Mouse (Mus musculus): Measurements from ENCODE around the gene Tbc1d22a. TPM values are rescaled to one million over a fixed set of nuclear protein-coding genes. Genes with fewer than 3 reads are reported as not detected.

The Tbc1d22a gene
- polyA plus RNA-seq, 1 experiment: not detected

DNA sequence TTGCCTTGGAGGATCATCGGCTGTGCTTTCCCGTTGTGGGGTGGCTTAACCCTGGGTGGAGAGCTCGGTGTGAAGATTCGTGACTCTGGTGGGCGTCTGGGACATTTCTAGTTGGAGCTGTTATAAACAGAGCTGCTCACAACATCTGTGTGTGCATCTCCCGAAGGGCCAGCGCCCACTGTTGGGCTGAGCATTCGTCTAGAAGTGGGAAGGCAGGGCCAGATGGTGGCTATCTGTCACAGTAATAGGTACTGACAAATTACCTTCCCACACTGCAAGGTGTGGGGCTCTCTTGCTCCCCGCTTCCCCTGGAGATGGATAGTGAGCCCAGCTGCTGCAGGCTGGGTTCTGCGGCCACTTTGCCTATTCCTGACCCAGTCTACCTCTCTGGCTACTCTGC, 289.2 kb downstream of the Tbc1d22a start:
- no peak for TF ChIP-seq CTCF (IDR thresholded peaks at IDR 0.05; ENCODE audit: insufficient read depth, low read depth, low read length)
- Histone ChIP-seq H3K4me1 (ENCODE audit: control insufficient read depth, insufficient read depth, low read length) (no peaks in the 10 kb centered on the region; the same call in 1 of the 2 replicates), H3K27ac (ENCODE audit: insufficient read depth, low read depth, low read length) (no peak overlapping the region), H3K4me3 (ENCODE audit: insufficient read depth, low read depth, low read length) (no peak overlapping the region)
- 85% methylated on average over 10 of the region's 10 CpGs for WGBS

DNA sequence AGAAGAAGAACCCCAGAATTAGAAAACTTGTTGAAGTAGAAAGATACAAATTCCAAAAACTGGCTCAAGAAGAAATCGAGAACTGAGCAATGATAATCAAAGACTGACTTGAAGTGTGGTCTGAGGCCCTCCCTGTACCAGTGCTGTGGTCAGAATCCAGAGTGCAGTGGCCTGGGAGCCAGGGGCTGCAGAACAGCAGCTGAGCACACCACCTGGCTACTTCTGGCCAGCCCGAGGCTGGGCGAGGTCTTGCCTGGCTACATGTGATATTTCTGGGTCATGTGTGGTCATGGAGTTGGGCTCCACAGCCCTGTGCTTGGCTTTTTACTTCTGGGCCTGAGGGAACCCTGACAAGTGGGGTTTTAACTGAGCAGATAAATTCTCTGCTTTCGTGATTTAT, 292.4 kb downstream of the Tbc1d22a start:
- H3K27ac ChIP-seq (ENCODE audit: insufficient read depth, low read depth, low read length): no peak overlapping the region
- TF ChIP-seq CTCF (IDR thresholded peaks at IDR 0.05; ENCODE audit: insufficient read depth, low read depth, low read length) (no peak), POLR2A (IDR thresholded peaks at IDR 0.05; ENCODE audit: insufficient read depth, low read depth, low read length) (no peak)
- peaks cover 4% of the 10 kb centered on the region; the same call in 1 of the 2 replicates for H3K4me1 ChIP-seq (ENCODE audit: control insufficient read depth, insufficient read depth, low read length)
- H3K4me3 ChIP-seq (ENCODE audit: insufficient read depth, low read depth, low read length): no peak overlapping the region
- 81% methylated on average over 4 of the region's 4 CpGs for WGBS

DNA sequence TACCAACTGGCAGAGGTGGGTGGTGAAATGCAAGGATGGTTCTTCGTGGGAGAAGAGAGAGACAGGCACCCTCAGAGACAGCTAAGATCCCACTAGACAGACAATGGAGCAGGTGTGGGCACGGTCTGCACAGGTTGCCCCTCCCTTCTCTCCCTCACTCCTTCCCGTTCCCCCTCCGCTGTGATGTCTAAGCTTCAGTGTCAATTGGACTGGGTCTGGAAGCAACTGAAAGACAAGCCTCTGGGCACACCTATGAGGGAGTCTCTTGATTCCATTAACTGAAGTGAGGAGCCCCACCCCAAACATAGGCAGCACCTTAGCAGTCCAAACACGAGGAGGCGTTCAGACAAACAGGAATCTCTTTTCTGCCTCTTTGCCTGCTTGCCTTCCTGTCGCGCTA, 293.3 kb downstream of the Tbc1d22a start:
- H3K4me1 ChIP-seq (ENCODE audit: control insufficient read depth, insufficient read depth, low read length): peaks cover 4% of the 10 kb centered on the region; the same call in 1 of the 2 replicates
- WGBS: 89% methylated on average over 8 of the region's 8 CpGs
- TF ChIP-seq CTCF (IDR thresholded peaks at IDR 0.05; ENCODE audit: insufficient read depth, low read depth, low read length) (no peak), POLR2A (IDR thresholded peaks at IDR 0.05; ENCODE audit: insufficient read depth, low read depth, low read length) (no peak)
- no peak overlapping the region for H3K27ac ChIP-seq (ENCODE audit: insufficient read depth, low read depth, low read length)
- H3K4me3 ChIP-seq (ENCODE audit: insufficient read depth, low read depth, low read length): no peak overlapping the region

DNA sequence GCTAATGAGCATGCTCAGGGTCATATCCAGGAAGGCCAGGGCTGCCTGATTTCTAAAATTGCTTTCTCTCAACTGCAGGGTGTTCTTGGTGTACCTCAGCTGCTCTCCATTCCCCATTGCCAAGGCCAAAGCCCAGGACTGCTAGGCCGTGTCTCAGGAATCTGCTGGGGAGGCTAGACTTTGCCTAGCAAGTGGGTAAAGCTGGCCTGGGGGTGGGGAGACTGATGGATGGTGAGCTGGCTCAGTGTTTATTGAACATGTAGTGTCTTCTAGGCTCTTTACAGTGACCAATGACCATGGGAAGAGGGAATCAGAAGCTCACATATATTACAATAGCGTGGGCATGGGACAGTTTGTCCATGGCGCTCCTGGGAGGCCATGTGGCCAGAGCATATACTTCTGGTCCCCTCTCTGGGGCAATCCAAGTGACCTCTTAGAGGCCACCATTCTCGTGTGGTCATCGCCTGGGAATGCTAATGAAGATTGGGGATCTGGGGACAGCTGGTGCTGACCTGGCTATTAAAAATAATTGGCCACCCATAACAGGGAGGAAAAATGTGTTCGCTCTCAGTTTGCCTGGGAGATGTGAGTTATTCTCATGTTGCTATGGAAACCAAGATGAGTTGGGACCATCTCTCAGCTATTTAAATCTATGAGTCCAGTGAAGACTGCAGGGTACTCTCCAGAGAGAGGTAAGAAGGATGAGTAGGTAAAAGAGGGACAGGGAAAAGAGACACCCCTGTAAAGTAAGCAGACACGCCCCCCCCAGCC, 294.3 kb downstream of the Tbc1d22a start:
- no peak overlapping the region for H3K27ac ChIP-seq (ENCODE audit: insufficient read depth, low read depth, low read length)
- no peak overlapping the region for H3K4me3 ChIP-seq (ENCODE audit: insufficient read depth, low read depth, low read length)
- H3K4me1 ChIP-seq (ENCODE audit: control insufficient read depth, insufficient read depth, low read length): peaks cover 4% of the 10 kb centered on the region; the same call in 1 of the 2 replicates
- TF ChIP-seq POLR2A (IDR thresholded peaks at IDR 0.05; ENCODE audit: insufficient read depth, low read depth, low read length) (no peak), CTCF (IDR thresholded peaks at IDR 0.05; ENCODE audit: insufficient read depth, low read depth, low read length) (no peak)
- WGBS: 80% methylated on average over 7 of the region's 7 CpGs

DNA sequence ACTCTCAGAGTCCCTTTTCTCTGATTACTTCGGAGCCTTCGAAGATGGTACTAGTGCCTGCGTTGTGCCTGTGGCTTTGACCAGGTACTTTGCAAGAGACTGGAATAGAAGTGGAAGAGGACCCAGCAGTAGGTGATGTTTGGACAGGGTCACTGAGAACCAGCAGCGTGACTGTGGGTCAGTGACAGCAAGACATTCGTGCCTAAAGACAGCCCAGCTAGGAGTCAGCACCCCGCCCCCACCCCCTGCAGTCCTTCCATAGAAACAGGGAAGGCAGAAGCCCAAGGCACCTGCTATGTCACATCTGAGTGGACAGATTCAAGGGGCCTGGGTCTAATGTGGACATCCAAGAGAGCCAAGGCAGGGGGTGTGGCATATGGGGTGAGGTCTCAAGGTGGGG, 295.3 kb downstream of the Tbc1d22a start:
- Histone ChIP-seq H3K4me1 (ENCODE audit: control insufficient read depth, insufficient read depth, low read length) (peaks cover 4% of the 10 kb centered on the region; the same call in 1 of the 2 replicates), H3K27ac (ENCODE audit: insufficient read depth, low read depth, low read length) (no peak overlapping the region), H3K4me3 (ENCODE audit: insufficient read depth, low read depth, low read length) (no peak overlapping the region)
- TF ChIP-seq CTCF (IDR thresholded peaks at IDR 0.05; ENCODE audit: insufficient read depth, low read depth, low read length) (no peak), POLR2A (IDR thresholded peaks at IDR 0.05; ENCODE audit: insufficient read depth, low read depth, low read length) (no peak)
- 88% methylated on average over 6 of the region's 6 CpGs for WGBS

DNA sequence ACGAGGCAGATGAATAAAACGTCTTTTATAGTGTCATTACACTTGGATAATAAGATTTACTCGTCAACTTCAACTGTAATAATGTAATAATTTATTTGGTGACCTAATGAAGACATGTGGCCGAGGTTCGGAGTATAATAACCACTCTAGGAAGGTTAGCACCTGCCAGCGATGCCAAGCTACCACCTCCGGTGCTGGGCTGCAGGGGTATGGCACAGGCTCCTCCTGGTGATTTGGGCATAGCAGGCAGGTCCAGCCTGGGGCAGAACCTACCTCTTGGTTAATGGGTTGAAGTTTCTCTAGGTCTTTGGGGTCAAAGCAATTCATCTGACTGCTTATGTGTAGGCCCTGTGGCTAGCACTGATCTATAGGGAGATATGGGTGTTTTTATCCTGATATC, 296.9 kb downstream of the Tbc1d22a start:
- no peak overlapping the region for H3K4me3 ChIP-seq (ENCODE audit: insufficient read depth, low read depth, low read length)
- TF ChIP-seq CTCF (IDR thresholded peaks at IDR 0.05; ENCODE audit: insufficient read depth, low read depth, low read length): no peak
- TF ChIP-seq POLR2A (IDR thresholded peaks at IDR 0.05; ENCODE audit: insufficient read depth, low read depth, low read length): no peak
- 91% methylated on average over 7 of the region's 7 CpGs for WGBS
- H3K4me1 ChIP-seq (ENCODE audit: control insufficient read depth, insufficient read depth, low read length): peaks cover 4% of the 10 kb centered on the region; the same call in 1 of the 2 replicates
- H3K27ac ChIP-seq (ENCODE audit: insufficient read depth, low read depth, low read length): no peak overlapping the region

DNA sequence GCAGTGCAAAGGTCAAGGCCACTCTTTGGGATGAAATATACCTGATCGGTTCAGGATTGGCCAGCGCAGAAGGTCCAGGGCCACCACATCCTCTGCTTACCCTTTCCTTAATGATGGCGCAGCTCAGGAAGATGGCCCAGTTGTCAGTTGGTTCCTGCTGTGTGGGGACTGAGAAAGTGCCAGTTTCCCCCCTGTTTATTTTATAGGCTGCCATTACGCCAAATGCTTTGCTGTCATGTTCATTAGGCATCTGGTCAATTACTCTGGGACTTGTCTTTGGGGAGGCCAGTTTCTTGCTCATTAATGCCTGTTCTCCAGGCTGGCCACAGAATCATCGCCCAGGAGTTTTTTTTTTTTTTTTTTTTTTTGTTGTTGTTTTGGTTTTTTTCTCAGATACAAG, 299.1 kb downstream of the Tbc1d22a start:
- Histone ChIP-seq H3K4me3 (ENCODE audit: insufficient read depth, low read depth, low read length) (no peak overlapping the region), H3K27ac (ENCODE audit: insufficient read depth, low read depth, low read length) (no peak overlapping the region), H3K4me1 (ENCODE audit: control insufficient read depth, insufficient read depth, low read length) (peaks cover 4% of the 10 kb centered on the region; the same call in 1 of the 2 replicates)
- no peak for TF ChIP-seq POLR2A (IDR thresholded peaks at IDR 0.05; ENCODE audit: insufficient read depth, low read depth, low read length)
- no peak for TF ChIP-seq CTCF (IDR thresholded peaks at IDR 0.05; ENCODE audit: insufficient read depth, low read depth, low read length)
- WGBS: 88% methylated on average over 5 of the region's 5 CpGs

DNA sequence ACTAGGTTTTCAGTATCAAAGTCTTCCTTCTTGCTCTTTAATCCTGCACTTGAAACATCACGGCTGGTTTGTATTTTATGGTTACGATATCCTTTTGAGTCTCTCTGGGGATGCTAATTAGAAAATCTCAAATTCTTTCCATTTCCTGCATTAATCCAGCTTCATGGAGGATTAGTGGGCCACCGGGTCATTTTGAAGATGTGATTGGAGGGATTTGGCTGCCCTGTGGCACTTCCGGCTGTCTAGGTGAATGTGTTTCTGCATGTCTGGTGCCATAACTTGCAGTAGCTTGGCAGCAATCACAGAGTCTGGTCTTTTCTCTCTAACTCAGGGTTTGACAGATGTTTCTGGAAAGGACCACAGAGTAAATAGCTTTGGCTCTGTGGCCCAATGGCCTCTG, 305.9 kb downstream of the Tbc1d22a start:
- Histone ChIP-seq H3K27ac (ENCODE audit: insufficient read depth, low read depth, low read length) (no peak overlapping the region), H3K4me1 (ENCODE audit: control insufficient read depth, insufficient read depth, low read length) (no peaks in the 10 kb centered on the region), H3K4me3 (ENCODE audit: insufficient read depth, low read depth, low read length) (no peak overlapping the region)
- TF ChIP-seq POLR2A (IDR thresholded peaks at IDR 0.05; ENCODE audit: insufficient read depth, low read depth, low read length) (no peak), CTCF (IDR thresholded peaks at IDR 0.05; ENCODE audit: insufficient read depth, low read depth, low read length) (no peak)
- WGBS: 75% methylated on average over 4 of the region's 4 CpGs

DNA sequence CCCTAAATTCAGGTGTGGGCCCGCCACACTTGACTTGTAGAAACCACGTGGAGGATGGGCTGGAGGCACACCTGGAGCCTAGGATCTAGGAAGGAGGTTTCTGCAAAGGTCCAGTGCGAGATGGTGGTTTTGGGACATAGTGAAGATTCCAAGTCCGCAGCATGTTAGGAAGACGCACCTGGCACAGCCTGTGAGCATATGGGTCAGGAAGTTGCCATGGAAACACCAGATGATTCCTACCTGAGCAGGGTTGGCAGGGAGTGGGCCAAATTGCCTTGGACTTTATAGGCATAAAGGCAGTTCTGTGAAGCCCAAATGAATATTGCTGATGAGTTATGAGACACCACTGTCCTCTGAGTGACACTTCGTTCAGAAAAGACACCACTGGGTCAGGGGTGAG, 321.1 kb downstream of the Tbc1d22a start:
- 90% methylated on average over 6 of the region's 6 CpGs for WGBS
- TF ChIP-seq CTCF (IDR thresholded peaks at IDR 0.05; ENCODE audit: insufficient read depth, low read depth, low read length) (no peak), POLR2A (IDR thresholded peaks at IDR 0.05; ENCODE audit: insufficient read depth, low read depth, low read length) (no peak)

More for the DNA sequence above, 321.1 kb downstream of the Tbc1d22a start:
- Histone ChIP-seq H3K4me1 (ENCODE audit: control insufficient read depth, insufficient read depth, low read length) (no peaks in the 10 kb centered on the region), H3K4me3 (ENCODE audit: insufficient read depth, low read depth, low read length) (no peak overlapping the region), H3K27ac (ENCODE audit: insufficient read depth, low read depth, low read length) (no peak overlapping the region)

All from olfactory bulb, adult 2 months (tissue).